ENCODE assay signal across 21 mouse cellular contexts in the genomic region with DNA sequence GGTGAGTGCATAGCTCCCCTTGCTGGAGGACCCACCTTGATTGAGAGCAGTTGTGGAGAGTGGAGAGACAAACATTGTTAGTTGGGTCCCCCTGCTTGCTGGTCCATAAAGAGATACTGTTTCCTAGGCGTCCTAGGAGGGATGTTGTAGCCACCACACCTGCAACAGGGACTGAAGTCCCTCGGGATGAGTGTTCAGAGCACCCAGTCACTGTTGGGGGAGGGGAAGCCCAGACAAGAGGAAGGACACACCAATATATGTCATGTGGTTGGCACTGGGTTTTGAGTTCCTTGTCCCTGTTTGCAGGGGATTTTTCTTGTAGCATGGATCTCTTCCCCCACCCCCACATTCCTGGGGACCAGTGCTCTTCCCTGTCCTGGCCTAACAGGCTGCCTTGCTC. TPM values are rescaled to one million over a fixed set of nuclear protein-coding genes. Genes with fewer than 3 reads are reported as not detected.
DNase-seq lines count a peak whose midpoint lies in the region.
"Had no signal": no experiment of that assay in that cellular context is flagged by ENCODE, and none has a peak within 500 bp of the region (broad histone marks: within the 10 kb centered on the region; RNA-seq: fewer than 3 reads in every experiment).

No protein-coding gene starts in this region.

- peak; percentile 30 for DNase-seq in layer of hippocampus, adult 9-11 months
- DNase-seq in layer of hippocampus, adult 8-10 months (ENCODE audit: low spot score in 2 of 2) = no peak
- DNase-seq in spleen, postnatal 36 days (ENCODE audit: low spot score in 2 of 2) = peak; percentile 19 to 40
- DNase-seq in spleen, postnatal 10 days (ENCODE audit: low spot score in 2 of 2) = no peak
- peak; percentile 21 for DNase-seq in splenic B cell, adult 2 months (ENCODE audit: low read depth, low spot score)
- DNase-seq in cerebellum, postnatal 14 days = no peak
- DNase-seq: adrenal gland, adult 8-10 months; adrenal gland, postnatal 14 days; adrenal gland, postnatal 36 days; cerebellum, adult 11-12 months; cerebellum, adult 2 months; cerebellum, adult 9-10 months; cerebellum, postnatal 10 days; cerebellum, postnatal 36 days; embryo, embryonic 11 days had no signal

- no peaks in the 10 kb centered on the region for H3K27me3 ChIP-seq in splenic B cell, adult 2 months (ENCODE audit: control insufficient read depth, insufficient read depth, low read length, poor library complexity, severe bottlenecking)
- H3K27me3 ChIP-seq: embryonic facial prominence, embryonic 13.5 days; embryonic facial prominence, embryonic 15.5 days; Patski had no signal

- H3K36me3 ChIP-seq in splenic B cell, adult 2 months (ENCODE audit: control insufficient read depth, insufficient read depth, low read length, poor library complexity, severe bottlenecking) = peaks cover 26% of the 10 kb centered on the region
- H3K36me3 ChIP-seq: embryonic facial prominence, embryonic 13.5 days; embryonic facial prominence, embryonic 15.5 days; forebrain, embryonic 10.5 days; forebrain, embryonic 12.5 days; G1E had no signal

RNA-seq across cellular contexts. Expression of a gene that starts 17.1 kb away (rescaled TPM):
- total RNA-seq in layer of hippocampus, adult 8-10 months (2022) = 10 to 100 TPM; 23.8 to 34.0 (median 31.7) TPM
- total RNA-seq: G1E had no signal

Comparison
In these comparisons a context has a peak if more than half of its experiments do, and no peak if none do; other contexts are left out.
1. DNase-seq: peak in layer of hippocampus, adult 9-11 months (single experiment), spleen, postnatal 36 days (2 of 2) and splenic B cell, adult 2 months (single experiment); none in layer of hippocampus, adult 8-10 months (0 of 2), spleen, postnatal 10 days (0 of 2) and cerebellum, postnatal 14 days (0 of 2).